ENCODE assay signal across 25 mouse cellular contexts in the genomic region with DNA sequence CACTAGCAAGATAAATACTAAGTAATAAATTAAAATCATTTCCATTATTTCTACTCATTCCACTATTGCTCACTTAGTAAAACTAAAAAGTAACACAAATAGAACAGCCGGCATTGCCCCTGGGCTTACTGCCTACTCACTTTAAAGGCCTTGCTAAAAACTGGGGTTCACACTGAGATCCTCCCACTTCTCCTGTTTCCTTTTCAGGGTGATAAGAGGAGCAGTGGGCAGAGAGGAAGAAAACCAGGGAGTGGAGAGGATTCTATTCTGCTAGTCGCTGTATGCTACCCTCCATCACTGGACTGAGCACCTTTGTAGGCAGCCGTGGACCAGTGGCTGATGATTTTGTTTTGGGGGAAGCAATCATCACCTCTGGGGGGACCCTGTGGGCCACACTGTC. TPM values are rescaled to one million over a fixed set of nuclear protein-coding genes. Genes with fewer than 3 reads are reported as not detected.
"Had no signal": no experiment of that assay in that cellular context is flagged by ENCODE, and none has a peak within 500 bp of the region (broad histone marks: within the 10 kb centered on the region; RNA-seq: fewer than 3 reads in every experiment).

No protein-coding gene starts in this region.

- H3K4me3 ChIP-seq: kidney, embryonic 15.5 days; limb, embryonic 13.5 days; liver, embryonic 12.5 days; liver, embryonic 15.5 days; lung, embryonic 15.5 days; midbrain, embryonic 10.5 days; midbrain, embryonic 13.5 days; myocyte; neural tube, embryonic 13.5 days; stomach, embryonic 15.5 days had no signal

- H3K9ac ChIP-seq: kidney, embryonic 15.5 days; limb, embryonic 13.5 days; liver, embryonic 12.5 days; liver, embryonic 15.5 days; lung, embryonic 15.5 days; midbrain, embryonic 13.5 days; neural tube, embryonic 13.5 days; stomach, embryonic 15.5 days had no signal

- H3K27me3 ChIP-seq: kidney, embryonic 15.5 days; limb, embryonic 13.5 days; liver, embryonic 12.5 days; liver, embryonic 15.5 days; lung, embryonic 15.5 days; neural tube, embryonic 13.5 days; stomach, embryonic 15.5 days had no signal

- H3K27ac ChIP-seq: limb, embryonic 13.5 days; liver, embryonic 12.5 days; liver, embryonic 15.5 days; lung, embryonic 15.5 days; midbrain, embryonic 10.5 days; midbrain, embryonic 13.5 days; neural tube, embryonic 13.5 days; stomach, embryonic 15.5 days had no signal

- H3K36me3 ChIP-seq: kidney, embryonic 15.5 days; limb, embryonic 13.5 days; liver, embryonic 12.5 days; liver, embryonic 15.5 days; lung, embryonic 15.5 days; midbrain, embryonic 10.5 days; midbrain, embryonic 13.5 days; neural tube, embryonic 13.5 days; stomach, embryonic 15.5 days had no signal

- H3K9me3 ChIP-seq: kidney, embryonic 15.5 days; limb, embryonic 13.5 days; liver, embryonic 12.5 days; liver, embryonic 15.5 days; lung, embryonic 15.5 days; midbrain, embryonic 10.5 days; midbrain, embryonic 13.5 days; neural tube, embryonic 13.5 days; stomach, embryonic 15.5 days had no signal

- ATAC-seq: liver, embryonic 12.5 days; midbrain, embryonic 13.5 days; midbrain, embryonic 16.5 days had no signal

- H3K4me1 ChIP-seq: liver, embryonic 12.5 days; liver, embryonic 15.5 days; midbrain, embryonic 10.5 days; midbrain, embryonic 13.5 days; neural tube, embryonic 13.5 days; stomach, embryonic 15.5 days had no signal

- DNase-seq: kidney, adult 11 months; kidney, adult 8-10 months; kidney, postnatal 10 days; kidney, postnatal 36 days; left cerebral cortex, postnatal 4 days; liver; lung, adult 18-20 months; lung, postnatal 10 days; lung, postnatal 36 days; right cerebral cortex, postnatal 25 days; spleen, adult 18-20 months; thymus, postnatal 25 days had no signal

RNA-seq across cellular contexts. Expression of gene Cdk15, which starts 40.5 kb away (rescaled TPM):
- total RNA-seq: monocyte, adult 5-6 weeks; neutrophil, adult 5-6 weeks had no signal
- polyA plus RNA-seq: liver, embryonic 12.5 days; liver, embryonic 15.5 days; lung, embryonic 15.5 days had no signal
